Mouse (Mus musculus) retina, postnatal 7 days (tissue): ENCODE measurements at regions not wholly inside any gene's neighbourhood (a gene's known extent, or its start where the extent isn't known, plus 50 kb on each side); places are given as distances from the start of the nearest gene placed in this dataset.
A peak's percentile ranks its signal among the peaks of the same experiment; 100 is the strongest.

ENCODE experiments used
- DNase-seq: peaks from one replicate; pipeline ENCODE4 v3.0.0-alpha.2; 2012; ENCODE audit warnings: low read depth, low spot score

- no peak for DNase-seq
Measured at GRCm38 (mm10) chr4:54602513-54603205, 342.2 kb upstream of the Zfp462 start.

GRCm38 (mm10) chr4:54610101-54610500 is 334.7 kb upstream of the Zfp462 start:
- DNase-seq: no peak

- DNase-seq: no peak
Measured at GRCm38 (mm10) chr4:54611990-54612980, 332.6 kb upstream of the Zfp462 start.

- no peak for DNase-seq
Measured at GRCm38 (mm10) chr4:54613076-54613475, 331.8 kb upstream of the Zfp462 start.

- no peak for DNase-seq
Measured at GRCm38 (mm10) chr4:54613611-54614010, 331.2 kb upstream of the Zfp462 start.

GRCm38 (mm10) chr4:54615886-54616285 is 329.0 kb upstream of the Zfp462 start:
- no peak for DNase-seq

GRCm38 (mm10) chr4:54624024-54624873 is 320.6 kb upstream of the Zfp462 start:
- no peak for DNase-seq

GRCm38 (mm10) chr4:54636986-54637641 is 307.7 kb upstream of the Zfp462 start:
- DNase-seq: no peak

- no peak for DNase-seq
Measured at GRCm38 (mm10) chr4:54646033-54646432, 298.8 kb upstream of the Zfp462 start.

GRCm38 (mm10) chr4:54646459-54646858 is 298.4 kb upstream of the Zfp462 start:
- no peak for DNase-seq

GRCm38 (mm10) chr4:54648254-54648653 is 296.6 kb upstream of the Zfp462 start:
- DNase-seq: no peak

- DNase-seq: no peak
Measured at GRCm38 (mm10) chr4:54651646-54652110, 293.2 kb upstream of the Zfp462 start.

- DNase-seq: no peak
Measured at GRCm38 (mm10) chr4:54652111-54653021, 292.5 kb upstream of the Zfp462 start.

GRCm38 (mm10) chr4:54653097-54653776 is 291.6 kb upstream of the Zfp462 start:
- DNase-seq: peak; percentile 41
